Mouse (Mus musculus) gastrocnemius, postnatal 36 days (tissue): ENCODE data around the gene Olfr1442. TPM values are rescaled to one million over a fixed set of nuclear protein-coding genes. Genes with fewer than 3 reads are reported as not detected.

ENCODE experiments used
- total RNA-seq, 2 experiments: library from RNA; stranded (reverse); gene quantifications; 2 replicates each; pipeline ENCODE4 v1.2.3; 2021

Olfr1442 gene
- total RNA-seq, 2 experiments from 2014 or later, result not detected

Other genes with a start within 250 kb of the Olfr1442 start
- gene Pfpl, start 242.5 kb upstream of the Olfr1442 start, total RNA-seq, result not detected
- gene Mpeg1, start 209.7 kb upstream of the Olfr1442 start, total RNA-seq, result 1 to 10 TPM; 1.1 to 2.7 TPM
- gene Dtx4, start 169.0 kb upstream of the Olfr1442 start, total RNA-seq, result 1 to 10 TPM; 5.2 to 5.3 TPM
- 1 to 10 TPM; 1.9 to 2.1 TPM for gene Fam111a, start 124.7 kb upstream of the Olfr1442 start, total RNA-seq
- gene Gm4952, start 70.5 kb upstream of the Olfr1442 start, total RNA-seq, result not detected
- not detected for gene Glyat, start 37.1 kb upstream of the Olfr1442 start, total RNA-seq
- not detected for gene Olfr1443, start 7.7 kb downstream of the Olfr1442 start, total RNA-seq
- not detected for gene Keg1, start 25.3 kb downstream of the Olfr1442 start, total RNA-seq
- 1 to 10 TPM; 1.5 to 3.4 TPM for gene Cntf, start 95.2 kb downstream of the Olfr1442 start, total RNA-seq
- 100 to 1,000 TPM; 112 to 114 TPM for gene Zfp91, start 125.7 kb downstream of the Olfr1442 start, total RNA-seq
- gene Lpxn, start 125.8 kb downstream of the Olfr1442 start, total RNA-seq, result under 1 TPM; 0.25 to 0.31 TPM
- not detected for gene Gm5244, start 176.2 kb downstream of the Olfr1442 start, total RNA-seq
- not detected for gene Olfr1444, start 186.8 kb downstream of the Olfr1442 start, total RNA-seq
- gene Olfr1445, start 213.4 kb downstream of the Olfr1442 start, total RNA-seq, result not detected
- not detected for gene Olfr1446, start 223.1 kb downstream of the Olfr1442 start, total RNA-seq
- not detected for gene Olfr1447, start 233.3 kb downstream of the Olfr1442 start, total RNA-seq